Mouse (Mus musculus) brain, adult 2 months (tissue): ENCODE results near the gene 3110082J24Rik.

Source experiments
- DNase-seq: peaks from one replicate; pipeline ENCODE4 v3.0.0; 2011; ENCODE audit warnings: low read depth, low spot score

3110082J24Rik gene

DNA sequence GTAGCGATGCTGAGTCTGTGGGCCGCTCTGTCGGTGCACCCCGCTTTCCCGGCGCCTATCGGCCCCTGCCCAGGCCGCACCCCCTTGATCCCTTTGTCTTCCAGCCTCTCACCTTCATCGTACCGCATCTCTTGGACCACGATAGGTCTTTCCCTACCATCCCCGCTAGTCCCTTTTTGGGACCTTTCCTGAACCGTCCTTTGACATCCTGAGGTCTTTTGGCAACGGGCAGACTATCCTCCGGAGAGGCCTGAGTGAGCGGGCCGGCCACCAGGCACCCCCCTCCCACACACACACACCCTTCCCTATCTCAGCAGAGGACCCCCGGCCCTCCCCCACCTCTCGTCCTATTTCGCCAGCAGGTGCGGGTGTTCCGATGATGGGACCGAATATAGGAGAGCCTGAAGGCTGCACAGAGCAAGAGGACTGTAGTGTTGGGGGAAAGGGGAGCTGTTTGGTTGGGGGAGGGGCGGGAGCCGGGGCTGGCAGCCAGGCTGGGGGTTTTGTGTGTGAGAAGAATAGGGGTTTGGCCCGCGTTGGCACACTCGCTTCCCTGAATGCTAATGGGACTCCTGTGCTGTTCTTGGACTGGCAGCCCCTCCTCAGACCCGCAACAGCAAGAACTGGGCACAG is at the start of gene 3110082J24Rik:
3110082J24Rik (minus strand) TSS at position 419 of the 633 bp plus-strand sequence.
- DNase-seq = peak; percentile 23

- no peak for DNase-seq
Observed at GRCm38 (mm10) chr5:30155395-30155792, 49.5 kb upstream of the 3110082J24Rik start.

GRCm38 (mm10) chr5:30154474-30155394 is 48.8 kb upstream of the 3110082J24Rik start, which contains the start of the genes Hadha and Hadhb:
Gene Hadha, minus strand, starts transcription at chr5:30155162.
Gene Hadhb, plus strand, starts transcription at chr5:30155248.
- peak; percentile 96 for DNase-seq

DNA sequence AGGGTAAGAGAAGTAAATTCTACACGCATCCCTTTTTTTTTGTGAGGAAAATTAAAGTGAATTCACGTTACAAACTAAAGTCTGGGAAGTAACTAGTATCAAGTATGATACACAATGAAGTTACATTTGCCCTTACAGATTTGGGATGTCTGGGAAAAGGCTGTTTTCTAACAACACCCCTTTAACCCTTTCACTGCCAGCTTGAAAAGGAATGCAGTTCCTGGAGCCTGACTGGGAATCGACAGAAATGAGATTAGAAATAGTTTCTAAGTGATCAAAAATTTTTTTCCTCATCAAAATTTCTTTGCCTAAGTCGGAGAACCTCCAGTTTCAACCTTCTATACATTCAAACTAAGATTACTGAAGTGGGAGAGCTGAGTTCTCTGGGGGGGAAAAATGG is 48.1 kb upstream of the 3110082J24Rik start:
- DNase-seq = peak; percentile 14

GRCm38 (mm10) chr5:30153222-30153621 is 47.3 kb upstream of the 3110082J24Rik start:
- no peak for DNase-seq

GRCm38 (mm10) chr5:30152413-30152812 is 46.5 kb upstream of the 3110082J24Rik start:
- DNase-seq = no peak

GRCm38 (mm10) chr5:30152007-30152406 is 46.1 kb upstream of the 3110082J24Rik start:
- DNase-seq = no peak

DNA sequence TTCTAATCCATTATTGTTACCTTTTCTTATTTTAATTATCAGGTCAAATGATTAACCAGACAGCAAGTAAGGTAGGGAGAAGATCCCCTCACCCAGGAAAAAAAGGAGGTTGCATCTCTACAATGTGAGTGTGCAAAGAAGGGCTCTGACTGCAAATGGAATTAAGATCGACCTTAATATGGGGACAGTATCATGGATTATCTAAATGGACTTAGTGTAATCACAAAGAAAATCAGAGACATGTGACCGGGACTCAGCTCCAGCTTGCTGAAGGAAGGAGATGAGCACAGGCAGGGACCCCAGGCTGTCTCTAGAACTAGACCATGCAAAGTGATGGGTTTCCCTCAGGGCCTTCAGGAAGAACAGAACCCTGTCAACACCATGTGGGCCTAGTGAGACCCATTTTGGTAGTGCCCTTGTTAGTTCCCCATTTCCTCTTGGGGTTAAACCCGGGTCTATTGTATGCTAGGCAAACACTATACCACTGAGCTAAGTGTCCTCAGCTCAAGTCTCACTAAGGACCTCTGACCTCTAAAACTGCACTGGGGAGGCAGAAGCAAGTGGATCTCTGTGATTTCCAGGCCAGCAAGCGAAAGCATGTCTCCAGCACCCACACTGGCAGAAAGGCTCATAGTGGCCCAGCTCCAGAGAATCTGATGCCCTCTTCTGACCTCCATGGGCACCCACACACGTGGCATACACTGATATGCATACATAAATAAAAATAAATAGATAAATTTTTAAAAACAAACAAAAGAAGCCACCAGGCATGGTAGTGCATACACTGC is 42.4 kb upstream of the 3110082J24Rik start:
- no peak for DNase-seq

- DNase-seq = no peak
Observed at GRCm38 (mm10) chr5:30146526-30146925, 40.6 kb upstream of the 3110082J24Rik start.

GRCm38 (mm10) chr5:30138193-30138592 is 32.3 kb upstream of the 3110082J24Rik start:
- no peak for DNase-seq

GRCm38 (mm10) chr5:30137271-30137670 is 31.4 kb upstream of the 3110082J24Rik start:
- no peak for DNase-seq

DNA sequence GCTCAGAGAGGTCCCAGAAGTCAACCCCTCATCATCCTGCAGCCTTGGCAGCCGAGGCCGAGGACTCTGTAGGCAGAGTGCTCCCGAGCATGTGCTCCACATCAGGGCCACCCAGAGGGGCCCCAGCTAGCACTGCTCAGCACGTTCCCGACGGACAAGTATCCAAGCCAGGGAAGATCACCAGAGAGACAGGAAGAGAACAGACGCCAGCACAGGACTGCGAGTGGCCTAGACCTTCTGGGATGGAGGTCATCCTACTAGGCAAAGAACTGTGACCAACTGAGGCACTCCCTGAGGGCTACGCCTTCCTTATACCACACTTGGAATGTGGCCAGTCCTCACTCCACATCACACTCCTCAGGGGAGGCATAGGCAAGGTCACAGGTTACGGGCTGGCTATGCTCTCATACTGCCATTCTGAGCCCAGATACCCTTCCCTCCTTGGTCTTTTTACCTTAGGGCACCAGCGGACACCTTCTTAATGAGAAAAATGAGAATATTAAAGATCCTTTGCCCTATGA is 29.9 kb upstream of the 3110082J24Rik start:
- DNase-seq = no peak

DNA sequence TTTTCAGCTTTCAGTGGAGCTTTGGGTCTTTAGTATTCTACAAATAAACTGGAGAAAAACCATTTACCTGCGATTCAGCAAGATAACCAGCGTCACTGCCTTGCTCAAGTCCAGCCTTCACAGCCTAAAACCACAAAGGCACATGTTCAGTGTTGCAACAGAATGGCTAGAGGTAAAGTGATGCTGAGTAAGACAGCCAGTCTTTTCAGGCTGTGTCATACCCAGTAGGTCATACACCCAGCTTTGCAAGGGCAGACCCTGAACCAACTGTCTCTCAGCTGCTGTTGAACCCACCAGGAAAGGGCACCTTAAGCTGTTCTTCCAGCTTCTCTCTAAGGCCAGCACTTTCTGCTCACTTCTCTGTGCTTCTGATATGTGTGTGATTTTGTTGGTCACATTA is 26.3 kb upstream of the 3110082J24Rik start:
- no peak for DNase-seq

- DNase-seq = no peak
Observed at GRCm38 (mm10) chr5:30131246-30131645, 25.4 kb upstream of the 3110082J24Rik start.

DNA sequence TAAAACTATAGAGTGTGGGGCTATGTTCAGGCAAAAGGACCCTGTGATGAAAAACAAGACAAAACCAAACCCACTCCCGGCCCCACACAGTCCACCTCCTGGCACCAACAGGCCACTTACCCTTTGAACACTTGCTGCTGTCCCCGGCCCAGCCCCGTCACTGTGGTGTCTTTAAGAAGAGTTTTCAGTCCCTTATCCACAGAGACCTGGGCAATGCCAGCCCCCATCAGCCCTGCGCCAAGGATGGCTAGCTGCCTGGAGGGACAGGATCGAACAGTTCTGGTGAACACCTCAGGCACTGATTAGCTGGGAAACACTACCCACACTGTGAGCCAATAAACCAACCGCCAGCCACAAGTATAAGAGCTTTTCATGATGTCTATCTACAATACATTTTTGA is 22.8 kb upstream of the 3110082J24Rik start:
- DNase-seq = no peak

- DNase-seq = peak; percentile 58
Observed at GRCm38 (mm10) chr5:30127921-30128597, 22.2 kb upstream of the 3110082J24Rik start.

- peak; percentile 41 for DNase-seq
Observed at GRCm38 (mm10) chr5:30126756-30127155, 20.9 kb upstream of the 3110082J24Rik start.

- DNase-seq = peak; percentile 66
Observed at GRCm38 (mm10) chr5:30125587-30125986, 19.7 kb upstream of the 3110082J24Rik start.

- no peak for DNase-seq
Observed at GRCm38 (mm10) chr5:30122481-30122880, 16.6 kb upstream of the 3110082J24Rik start.

- DNase-seq = no peak
Observed at GRCm38 (mm10) chr5:30120106-30120505, 14.2 kb upstream of the 3110082J24Rik start.

DNA sequence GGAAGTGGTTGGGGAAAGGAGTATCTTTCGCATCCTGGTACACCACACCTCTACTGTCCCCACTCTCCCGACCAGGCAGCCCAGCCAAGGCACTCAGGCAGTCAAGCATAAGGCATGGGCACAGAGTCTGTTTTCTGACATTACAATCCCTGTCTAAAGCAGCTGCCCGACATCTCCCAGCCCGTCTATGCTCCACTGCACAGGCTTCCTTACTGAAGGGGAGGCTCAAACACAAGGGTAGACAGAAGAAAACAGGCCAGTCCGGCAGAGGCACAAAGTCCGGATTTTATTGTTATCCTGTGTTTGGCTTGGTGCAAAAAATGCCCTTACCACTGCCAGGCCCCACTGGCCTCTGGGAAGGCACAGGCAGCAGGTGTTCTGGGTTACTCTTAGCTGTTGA is 13.3 kb upstream of the 3110082J24Rik start:
- no peak for DNase-seq
